Mouse (Mus musculus): ENCODE measurements around the gene Nup93. TPM values are rescaled to one million over a fixed set of nuclear protein-coding genes. Genes with fewer than 3 reads are reported as not detected.

Nup93 gene
- total and polyA plus RNA-seq, 3 experiments: 6.0 to 42.5 (median 39.9) TPM

DNA sequence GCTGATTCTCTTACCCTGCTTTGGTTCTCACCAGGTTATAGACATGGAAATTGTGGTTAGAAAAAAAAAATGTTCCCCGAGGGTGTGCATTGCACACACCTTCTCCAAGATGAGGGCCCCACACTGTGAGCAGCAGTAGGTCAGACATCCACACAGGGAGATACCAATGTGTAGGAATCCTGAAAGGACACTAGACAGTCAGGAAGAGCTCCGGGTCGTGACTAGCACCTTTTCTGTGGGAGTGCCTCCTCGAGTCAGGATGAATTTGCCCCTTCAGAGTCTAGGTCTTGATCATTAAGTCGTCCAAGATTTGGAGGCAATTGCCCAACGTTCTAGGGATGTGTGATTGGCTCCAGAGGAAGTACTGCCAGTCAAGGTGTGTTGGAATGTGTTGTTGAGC, 28.6 kb upstream of the Nup93 start:
- H3K27me3 ChIP-seq (ENCODE audit: insufficient read depth, low read length): peaks cover 3% of the 10 kb centered on the region; the same call in 1 of the 2 replicates
- no peak for ATAC-seq (ENCODE audit: extremely low read depth, insufficient number of reproducible peaks, low FRiP score, poor library complexity, severe bottlenecking)
- no peaks in the 10 kb centered on the region for H3K36me3 ChIP-seq (replicated peaks)
- no peak for DNase-seq (ENCODE audit: low spot score)
- H3K4me1 ChIP-seq (ENCODE audit: insufficient read depth, low read depth, low read length): peaks cover 79% of the 10 kb centered on the region
- TF ChIP-seq POLR2AphosphoS5 (IDR thresholded peaks at IDR 0.05; ENCODE audit: insufficient replicate concordance, low read depth, low read length) (no peak), CTCF (IDR thresholded peaks at IDR 0.05; ENCODE audit: low read depth, low read length) (no peak), GATA2 (IDR thresholded peaks at IDR 0.05; ENCODE audit: borderline replicate concordance, low read depth, low read length) (no peak), GATA1 (IDR thresholded peaks at IDR 0.05; ENCODE audit: borderline replicate concordance, low read length) (no peak), TAL1 (conservative IDR thresholded peaks at IDR 0.05; ENCODE audit: low read depth, low read length) (no peak)
- no peaks in the 10 kb centered on the region for H3K9me3 ChIP-seq (replicated peaks)
- H3K4me3 ChIP-seq (ENCODE audit: low read depth, low read length): no peak overlapping the region

DNA sequence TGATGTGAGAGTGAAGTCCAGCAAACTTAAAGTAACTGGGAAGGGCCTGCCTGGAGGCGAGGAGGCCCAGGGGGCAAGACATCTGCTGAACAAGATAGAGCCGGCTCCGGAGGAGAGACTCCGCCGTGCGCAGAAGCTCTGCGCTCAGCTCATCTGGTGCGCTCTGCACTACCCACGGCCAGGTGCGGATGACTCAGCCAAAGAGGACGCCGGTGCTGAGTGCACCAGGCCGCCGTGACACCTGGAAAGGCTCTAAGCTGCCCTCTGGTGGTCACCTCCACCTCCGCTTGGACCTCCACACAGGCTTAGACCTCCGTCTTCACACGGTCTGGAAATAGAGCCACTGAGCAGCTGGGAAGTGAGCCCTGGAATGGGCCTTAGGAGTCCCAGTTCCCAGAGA, 27.8 kb upstream of the Nup93 start:
- Histone ChIP-seq H3K36me3 (replicated peaks) (no peaks in the 10 kb centered on the region), H3K4me1 (ENCODE audit: insufficient read depth, low read depth, low read length) (peaks cover 83% of the 10 kb centered on the region), H3K9me3 (replicated peaks) (no peaks in the 10 kb centered on the region), H3K4me3 (ENCODE audit: low read depth, low read length) (peak overlapping the region; percentile 64; the same call in 1 of the 2 replicates), H3K27me3 (ENCODE audit: insufficient read depth, low read length) (peaks cover 3% of the 10 kb centered on the region; the same call in 1 of the 2 replicates)
- peak; percentile 42 for DNase-seq (ENCODE audit: low spot score)
- ATAC-seq (ENCODE audit: extremely low read depth, insufficient number of reproducible peaks, low FRiP score, poor library complexity, severe bottlenecking): peak; percentile 18
- no peak for TF ChIP-seq GATA1 (IDR thresholded peaks at IDR 0.05; ENCODE audit: borderline replicate concordance, low read length)
- no peak for TF ChIP-seq TAL1 (conservative IDR thresholded peaks at IDR 0.05; ENCODE audit: low read depth, low read length)
- TF ChIP-seq CTCF (IDR thresholded peaks at IDR 0.05; ENCODE audit: low read depth, low read length): 0 out of 2 replicates have a peak, but pooled peaks have one; percentile 12
- no peak for TF ChIP-seq GATA2 (IDR thresholded peaks at IDR 0.05; ENCODE audit: borderline replicate concordance, low read depth, low read length)
- TF ChIP-seq POLR2AphosphoS5 (IDR thresholded peaks at IDR 0.05; ENCODE audit: insufficient replicate concordance, low read depth, low read length): no peak

DNA sequence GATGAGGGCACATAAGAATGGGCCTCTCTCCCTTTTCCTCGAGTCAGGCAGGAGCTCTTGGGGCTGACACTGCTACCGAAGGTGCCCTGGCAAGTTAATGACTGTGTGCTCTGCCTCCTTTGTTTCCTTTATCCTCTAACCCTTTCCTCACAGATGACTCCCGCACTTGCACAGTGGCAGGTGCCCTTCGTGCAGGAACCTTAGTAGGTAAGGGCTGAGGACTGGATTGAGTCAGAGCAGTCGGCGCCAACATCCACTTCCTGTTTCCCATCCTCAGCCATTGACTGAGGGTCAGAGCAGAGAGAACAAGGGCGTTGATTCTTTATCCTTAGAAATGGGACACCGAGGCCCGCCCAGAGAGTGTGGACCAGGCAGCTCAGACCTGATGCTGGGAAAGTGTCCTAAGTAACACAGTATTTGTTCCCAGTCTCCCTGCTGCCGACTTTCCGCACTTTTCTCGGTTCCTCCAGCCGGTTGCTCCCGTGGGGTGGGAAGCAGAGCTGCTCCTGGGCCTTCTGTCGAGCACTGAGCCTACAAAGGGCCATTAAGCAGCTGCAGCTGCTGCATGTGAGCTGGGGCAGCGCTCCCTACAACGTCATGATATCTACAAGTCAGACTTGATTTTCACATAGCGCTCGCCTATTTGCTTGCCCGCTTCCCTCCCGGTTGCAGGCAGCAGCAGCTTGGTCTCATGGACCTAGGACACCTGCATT, 26.9 kb upstream of the Nup93 start:
- Histone ChIP-seq H3K27me3 (ENCODE audit: insufficient read depth, low read length) (peaks cover 3% of the 10 kb centered on the region; the same call in 1 of the 2 replicates), H3K9me3 (replicated peaks) (no peaks in the 10 kb centered on the region), H3K4me1 (ENCODE audit: insufficient read depth, low read depth, low read length) (peaks cover 78% of the 10 kb centered on the region), H3K36me3 (replicated peaks) (no peaks in the 10 kb centered on the region), H3K4me3 (ENCODE audit: low read depth, low read length) (no peak overlapping the region; the same call in 1 of the 2 replicates)
- ATAC-seq (ENCODE audit: extremely low read depth, insufficient number of reproducible peaks, low FRiP score, poor library complexity, severe bottlenecking): no peak
- no peak for DNase-seq (ENCODE audit: low spot score)
- TF ChIP-seq CTCF (IDR thresholded peaks at IDR 0.05; ENCODE audit: low read depth, low read length) (no peak), GATA2 (IDR thresholded peaks at IDR 0.05; ENCODE audit: borderline replicate concordance, low read depth, low read length) (no peak), TAL1 (conservative IDR thresholded peaks at IDR 0.05; ENCODE audit: low read depth, low read length) (no peak), GATA1 (IDR thresholded peaks at IDR 0.05; ENCODE audit: borderline replicate concordance, low read length) (no peak), POLR2AphosphoS5 (IDR thresholded peaks at IDR 0.05; ENCODE audit: insufficient replicate concordance, low read depth, low read length) (no peak)

DNA sequence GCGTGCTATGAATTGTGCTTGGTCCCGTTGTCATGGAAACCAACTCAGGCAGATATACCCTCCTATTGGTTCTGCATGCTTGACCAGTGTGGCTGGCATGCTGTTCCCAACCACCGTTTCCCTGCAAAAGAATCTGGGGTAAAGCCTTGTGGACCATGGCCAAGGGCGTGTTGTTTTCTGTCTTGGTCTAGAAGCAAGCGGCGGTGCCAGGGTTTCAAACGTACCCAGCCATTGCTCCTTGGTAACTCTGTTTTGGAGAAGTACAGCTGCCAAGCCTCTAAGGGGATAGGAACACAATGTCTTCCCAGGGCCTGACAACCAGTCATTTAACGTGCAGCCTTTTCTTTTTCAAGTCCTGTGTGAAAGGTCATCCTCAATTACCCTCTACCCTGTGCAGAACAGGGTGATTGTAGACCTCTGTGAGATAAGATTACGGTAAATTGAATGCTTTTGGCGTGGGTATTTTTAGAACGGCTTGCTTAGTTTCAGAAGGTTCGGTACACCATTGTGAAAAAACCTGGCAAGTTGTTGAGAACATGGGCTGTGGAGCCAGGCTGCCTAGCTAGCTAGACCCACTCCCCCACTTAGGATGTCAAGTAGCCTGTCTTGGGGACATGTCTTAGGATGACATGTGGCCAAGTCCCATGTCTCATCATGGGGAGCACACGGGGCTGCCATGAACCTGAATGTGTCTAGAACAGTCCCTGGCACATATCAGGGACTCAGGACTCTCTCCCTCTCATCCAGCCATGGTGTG, 24.9 kb upstream of the Nup93 start:
- peaks cover 7% of the 10 kb centered on the region; the same call in 1 of the 2 replicates for H3K27me3 ChIP-seq (ENCODE audit: insufficient read depth, low read length)
- ATAC-seq (ENCODE audit: extremely low read depth, insufficient number of reproducible peaks, low FRiP score, poor library complexity, severe bottlenecking) (no peak), DNase-seq (ENCODE audit: low spot score) (no peak)
- no peak overlapping the region for H3K4me3 ChIP-seq (ENCODE audit: low read depth, low read length)
- no peaks in the 10 kb centered on the region for H3K36me3 ChIP-seq (replicated peaks)
- no peaks in the 10 kb centered on the region for H3K9me3 ChIP-seq (replicated peaks)
- peaks cover 58% of the 10 kb centered on the region for H3K4me1 ChIP-seq (ENCODE audit: insufficient read depth, low read depth, low read length)
- TF ChIP-seq GATA1 (IDR thresholded peaks at IDR 0.05; ENCODE audit: borderline replicate concordance, low read length) (no peak), POLR2AphosphoS5 (IDR thresholded peaks at IDR 0.05; ENCODE audit: insufficient replicate concordance, low read depth, low read length) (no peak), TAL1 (conservative IDR thresholded peaks at IDR 0.05; ENCODE audit: low read depth, low read length) (no peak), CTCF (IDR thresholded peaks at IDR 0.05; ENCODE audit: low read depth, low read length) (no peak), GATA2 (IDR thresholded peaks at IDR 0.05; ENCODE audit: borderline replicate concordance, low read depth, low read length) (no peak)

DNA sequence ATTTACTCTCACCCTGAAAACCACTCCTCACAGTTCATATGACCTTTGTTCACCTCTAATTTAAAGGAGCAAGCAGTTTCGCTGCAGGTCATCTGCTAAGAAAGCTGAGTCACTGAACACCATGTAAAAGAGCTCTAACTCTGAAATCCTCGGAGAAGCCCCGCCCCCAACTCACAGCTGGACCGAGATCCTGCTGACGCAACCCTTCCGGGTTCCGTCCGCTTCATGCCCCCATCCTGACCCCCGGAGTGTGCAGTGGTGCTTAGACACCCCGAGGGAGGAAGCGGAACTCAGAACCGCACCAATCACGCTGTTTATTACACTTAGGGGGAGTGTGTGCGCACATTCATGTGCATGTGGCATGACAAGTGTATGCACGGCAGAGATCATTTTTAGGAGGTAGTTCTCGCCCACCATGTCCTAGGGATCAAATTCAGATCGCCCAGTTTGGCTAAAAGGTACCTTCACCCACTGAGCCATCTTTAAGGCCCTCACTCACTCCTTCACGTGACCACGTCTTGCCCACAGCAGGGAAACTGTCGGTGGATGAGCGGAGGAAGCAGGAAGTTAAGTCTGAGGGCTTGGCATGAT, 23.2 kb upstream of the Nup93 start:
- TF ChIP-seq CTCF (IDR thresholded peaks at IDR 0.05; ENCODE audit: low read depth, low read length) (no peak), GATA1 (IDR thresholded peaks at IDR 0.05; ENCODE audit: borderline replicate concordance, low read length) (no peak), TAL1 (conservative IDR thresholded peaks at IDR 0.05; ENCODE audit: low read depth, low read length) (no peak), POLR2AphosphoS5 (IDR thresholded peaks at IDR 0.05; ENCODE audit: insufficient replicate concordance, low read depth, low read length) (no peak), GATA2 (IDR thresholded peaks at IDR 0.05; ENCODE audit: borderline replicate concordance, low read depth, low read length) (no peak)
- DNase-seq (ENCODE audit: low spot score): peak; percentile 83
- peak overlapping the region; percentile 65; the same call in 1 of the 2 replicates for H3K4me3 ChIP-seq (ENCODE audit: low read depth, low read length)

More for the DNA sequence above, 23.2 kb upstream of the Nup93 start:
- ATAC-seq (ENCODE audit: extremely low read depth, insufficient number of reproducible peaks, low FRiP score, poor library complexity, severe bottlenecking): peak; percentile 83
- Histone ChIP-seq H3K27me3 (ENCODE audit: insufficient read depth, low read length) (peaks cover 7% of the 10 kb centered on the region; the same call in 1 of the 2 replicates), H3K36me3 (replicated peaks) (no peaks in the 10 kb centered on the region), H3K9me3 (replicated peaks) (no peaks in the 10 kb centered on the region), H3K4me1 (ENCODE audit: insufficient read depth, low read depth, low read length) (peaks cover 45% of the 10 kb centered on the region)

Data from G1E (cell line).